Mouse (Mus musculus): Measurements from ENCODE around the gene Sostdc1. TPM values are rescaled to one million over a fixed set of nuclear protein-coding genes. Genes with fewer than 3 reads are reported as not detected.

The Sostdc1 gene
- polyA plus RNA-seq, 1 experiment from 2014 or later, result 11.1 TPM

DNA sequence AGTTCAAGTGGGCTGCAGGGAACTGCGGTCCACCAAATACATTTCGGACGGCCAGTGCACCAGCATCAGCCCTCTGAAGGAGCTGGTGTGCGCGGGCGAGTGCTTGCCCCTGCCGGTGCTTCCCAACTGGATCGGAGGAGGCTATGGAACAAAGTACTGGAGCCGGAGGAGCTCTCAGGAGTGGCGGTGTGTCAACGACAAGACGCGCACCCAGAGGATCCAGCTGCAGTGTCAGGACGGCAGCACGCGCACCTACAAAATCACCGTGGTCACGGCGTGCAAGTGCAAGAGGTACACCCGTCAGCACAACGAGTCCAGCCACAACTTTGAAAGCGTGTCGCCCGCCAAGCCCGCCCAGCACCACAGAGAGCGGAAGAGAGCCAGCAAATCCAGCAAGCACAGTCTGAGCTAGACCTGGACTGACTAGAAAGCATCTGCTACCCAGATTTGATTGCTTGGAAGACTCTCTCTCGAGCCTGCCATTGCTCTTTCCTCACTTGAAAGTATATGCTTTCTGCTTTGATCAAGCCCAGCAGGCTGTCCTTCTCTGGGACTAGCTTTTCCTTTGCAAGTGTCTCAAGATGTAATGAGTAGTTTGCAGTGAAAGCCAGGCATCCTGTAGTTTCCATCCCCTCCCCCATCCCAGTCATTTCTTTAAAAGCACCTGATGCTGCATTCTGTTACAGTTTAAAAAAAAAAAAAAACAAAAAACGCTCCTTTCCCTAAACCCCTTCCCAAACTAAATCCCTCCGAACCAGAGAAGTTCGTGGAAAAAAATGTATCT lies 3.3 kb downstream of the Sostdc1 start:
- no peaks in the 10 kb centered on the region for H3K27me3 ChIP-seq (ENCODE audit: low read depth, poor library complexity, severe bottlenecking)
- H3K4me1 ChIP-seq, result peaks cover 47% of the 10 kb centered on the region
- 3% methylated on average over 30 of the region's 30 CpGs for WGBS
- H3K4me3 ChIP-seq, result peak overlapping the region; percentile 55
- peak overlapping the region; percentile 83 for H3K27ac ChIP-seq
- no peaks in the 10 kb centered on the region for H3K36me3 ChIP-seq
- DNase-seq (ENCODE audit: low spot score), result peak; percentile 80
- H3K9me3 ChIP-seq (replicated peaks), result no peaks in the 10 kb centered on the region

DNA sequence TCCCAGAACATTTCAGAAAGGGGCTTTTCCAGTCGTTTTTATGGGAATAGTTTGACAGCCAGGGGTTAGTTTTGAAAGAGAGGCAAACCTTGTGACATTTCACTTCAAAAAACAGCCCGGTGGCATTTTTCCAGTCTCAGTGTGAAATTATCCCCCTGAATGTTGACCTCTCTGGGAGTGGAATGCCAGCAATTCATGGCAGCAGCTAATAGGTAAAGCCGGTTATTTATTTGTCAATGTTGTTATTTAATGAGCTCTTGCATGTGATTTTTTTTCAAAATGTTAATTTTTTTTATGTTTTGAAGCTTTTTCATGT lies 3.8 kb downstream of the Sostdc1 start:
- no peak for DNase-seq (ENCODE audit: low spot score)
- Histone ChIP-seq H3K4me3 (peak overlapping the region; percentile 55), H3K27ac (peak overlapping the region; percentile 83; the same call in 1 of the 2 replicates), H3K36me3 (no peaks in the 10 kb centered on the region), H3K9me3 (replicated peaks) (no peaks in the 10 kb centered on the region), H3K4me1 (peaks cover 47% of the 10 kb centered on the region), H3K27me3 (ENCODE audit: low read depth, poor library complexity, severe bottlenecking) (no peaks in the 10 kb centered on the region)
- 20% methylated on average over 3 of the region's 3 CpGs for WGBS

DNA sequence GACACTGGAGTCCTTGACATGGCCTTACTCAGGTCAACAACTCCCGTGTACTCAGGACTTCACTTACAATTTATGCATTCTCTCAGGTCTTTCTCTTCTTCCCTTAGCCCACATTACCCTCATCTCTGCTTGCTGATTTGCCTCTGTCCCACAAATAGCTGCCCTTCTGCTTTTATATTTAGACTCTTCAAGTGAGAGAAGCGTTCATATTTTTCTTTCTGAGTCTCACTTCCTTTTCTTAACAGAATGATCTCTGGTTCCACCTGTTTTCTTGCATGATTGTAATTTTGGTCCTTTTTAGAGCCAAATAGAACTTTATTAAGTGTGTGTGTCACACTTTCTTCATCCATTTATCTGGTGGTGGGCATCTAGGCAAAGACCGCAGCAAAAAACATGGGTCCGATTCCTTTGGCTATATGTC lies 12.2 kb downstream of the Sostdc1 start:
- no peaks in the 10 kb centered on the region for H3K27me3 ChIP-seq (ENCODE audit: low read depth, poor library complexity, severe bottlenecking)
- no peaks in the 10 kb centered on the region for H3K36me3 ChIP-seq
- no peaks in the 10 kb centered on the region for H3K4me1 ChIP-seq
- H3K9me3 ChIP-seq (replicated peaks), result no peaks in the 10 kb centered on the region
- H3K4me3 ChIP-seq, result no peak overlapping the region
- no peak overlapping the region for H3K27ac ChIP-seq
- WGBS, result 94% methylated on average over 4 of the region's 4 CpGs
- DNase-seq (ENCODE audit: low spot score), result no peak

DNA sequence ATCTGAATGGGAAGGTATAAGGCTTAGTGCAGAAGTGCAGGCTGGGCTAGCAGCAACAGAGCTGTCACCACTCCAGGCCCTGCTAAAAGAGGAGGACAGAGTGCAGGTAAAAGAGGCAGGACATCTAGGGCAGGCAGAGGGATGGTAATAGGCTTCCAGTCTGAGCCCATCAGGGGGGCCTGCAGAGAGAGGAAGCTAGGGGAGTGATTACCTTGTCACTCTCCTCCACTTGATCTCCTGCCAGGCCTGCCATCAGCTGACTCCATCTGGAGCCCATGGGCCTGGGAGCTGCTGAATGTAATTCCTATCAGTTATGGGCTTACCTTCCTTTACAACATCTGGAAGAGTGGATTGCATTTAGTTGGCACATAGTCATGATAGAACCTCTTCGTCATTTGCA lies 18.7 kb downstream of the Sostdc1 start:
- Histone ChIP-seq H3K27me3 (ENCODE audit: low read depth, poor library complexity, severe bottlenecking) (no peaks in the 10 kb centered on the region), H3K36me3 (no peaks in the 10 kb centered on the region), H3K4me3 (no peak overlapping the region), H3K4me1 (no peaks in the 10 kb centered on the region), H3K9me3 (replicated peaks) (no peaks in the 10 kb centered on the region), H3K27ac (no peak overlapping the region)
- WGBS, result 87% methylated on average over 1 of the region's 1 CpGs
- no peak for DNase-seq (ENCODE audit: low spot score)

DNA sequence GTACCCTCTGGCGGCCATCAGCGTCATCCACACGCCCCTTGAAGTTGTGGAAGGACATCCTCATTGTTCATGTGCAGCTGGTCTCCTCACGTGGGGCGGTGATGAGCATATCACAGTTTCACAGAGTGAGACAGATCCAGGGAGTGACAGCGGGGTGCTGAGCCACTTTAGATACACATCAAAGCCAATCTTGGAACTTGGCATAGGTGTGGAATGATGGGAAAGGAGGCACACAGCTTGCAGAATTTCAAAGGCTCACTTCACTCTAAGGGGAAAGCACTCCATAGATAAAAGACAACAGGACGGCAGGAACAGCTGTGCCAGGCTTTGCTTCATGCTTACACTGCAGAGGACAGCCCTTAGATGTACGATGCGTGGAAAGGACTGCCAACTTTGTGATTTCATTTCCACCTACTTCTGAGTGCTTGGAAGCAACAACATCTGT lies 19.9 kb downstream of the Sostdc1 start:
- Histone ChIP-seq H3K27ac (no peak overlapping the region), H3K9me3 (replicated peaks) (no peaks in the 10 kb centered on the region), H3K4me3 (no peak overlapping the region), H3K36me3 (no peaks in the 10 kb centered on the region), H3K4me1 (no peaks in the 10 kb centered on the region), H3K27me3 (ENCODE audit: low read depth, poor library complexity, severe bottlenecking) (no peaks in the 10 kb centered on the region)
- 64% methylated on average over 9 of the region's 9 CpGs for WGBS
- no peak for DNase-seq (ENCODE audit: low spot score)

DNA sequence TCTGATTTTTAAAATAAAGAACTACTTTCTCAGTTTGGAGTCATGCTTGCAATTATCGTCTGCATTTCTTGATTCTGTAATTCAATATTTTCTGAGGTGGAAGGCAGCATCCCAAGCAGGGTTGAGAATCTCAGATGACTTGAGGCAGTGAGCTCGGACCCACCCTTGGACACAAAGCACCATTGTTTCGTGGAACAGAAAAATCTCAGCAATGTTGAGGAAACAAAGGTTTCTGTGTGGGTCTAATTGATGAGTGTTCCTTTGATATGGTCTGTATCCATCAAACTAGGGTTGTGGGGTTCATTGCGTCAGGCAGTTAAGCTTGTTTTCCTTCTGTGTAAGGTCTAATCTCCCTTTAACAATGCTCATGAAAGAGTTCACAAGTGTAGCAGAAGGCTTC lies 30.2 kb downstream of the Sostdc1 start:
- DNase-seq (ENCODE audit: low spot score), result no peak
- Histone ChIP-seq H3K4me1 (no peaks in the 10 kb centered on the region), H3K27me3 (ENCODE audit: low read depth, poor library complexity, severe bottlenecking) (no peaks in the 10 kb centered on the region), H3K27ac (no peak overlapping the region), H3K36me3 (no peaks in the 10 kb centered on the region), H3K4me3 (no peak overlapping the region), H3K9me3 (replicated peaks) (no peaks in the 10 kb centered on the region)
- 86% methylated on average over 4 of the region's 4 CpGs for WGBS

DNA sequence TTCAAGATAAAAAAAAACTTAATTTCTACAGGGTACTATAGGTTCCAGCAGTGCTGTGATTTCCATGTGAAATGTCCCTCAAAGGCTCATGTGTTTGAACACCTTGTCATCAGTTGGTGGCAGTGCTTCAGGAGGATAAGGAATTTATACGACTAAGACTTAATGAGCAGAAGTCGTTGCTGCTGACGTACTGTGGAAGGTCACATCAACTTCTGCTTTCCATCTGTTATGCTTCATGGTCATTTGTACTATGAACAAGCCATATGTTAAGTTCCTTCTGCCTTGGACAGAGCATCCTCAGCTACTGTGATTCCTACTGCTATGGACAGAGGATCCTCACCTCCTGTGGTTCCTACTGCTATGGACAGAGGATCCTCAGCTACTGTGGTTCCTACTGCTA lies 46.1 kb downstream of the Sostdc1 start:
- no peak overlapping the region for H3K27ac ChIP-seq
- H3K9me3 ChIP-seq (replicated peaks), result no peaks in the 10 kb centered on the region
- no peaks in the 10 kb centered on the region for H3K27me3 ChIP-seq (ENCODE audit: low read depth, poor library complexity, severe bottlenecking)
- H3K36me3 ChIP-seq, result no peaks in the 10 kb centered on the region
- WGBS, result 87% methylated on average over 3 of the region's 3 CpGs
- H3K4me3 ChIP-seq, result no peak overlapping the region
- DNase-seq (ENCODE audit: low spot score), result no peak
- H3K4me1 ChIP-seq, result no peaks in the 10 kb centered on the region

DNA sequence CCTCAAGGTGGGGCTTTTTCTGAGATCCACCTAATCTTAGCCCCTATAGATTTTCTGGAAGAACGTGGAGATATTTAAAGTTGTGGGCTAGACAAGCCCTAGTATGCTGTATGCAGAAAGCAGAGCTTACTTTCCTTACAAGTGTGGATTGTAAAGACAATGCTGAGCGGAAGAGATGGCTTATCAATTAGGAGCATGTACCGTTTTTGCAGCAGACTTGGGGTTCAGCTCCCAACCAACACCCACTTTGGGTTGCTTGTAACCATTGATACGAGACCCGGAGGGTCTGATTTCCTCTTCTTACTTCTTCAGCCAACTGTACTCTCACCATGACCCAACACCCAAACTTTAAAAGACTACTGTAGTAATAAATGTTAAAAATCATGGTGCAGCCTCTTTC lies 46.8 kb downstream of the Sostdc1 start:
- DNase-seq (ENCODE audit: low spot score), result no peak
- Histone ChIP-seq H3K4me1 (no peaks in the 10 kb centered on the region), H3K36me3 (no peaks in the 10 kb centered on the region), H3K27me3 (ENCODE audit: low read depth, poor library complexity, severe bottlenecking) (no peaks in the 10 kb centered on the region), H3K4me3 (no peak overlapping the region), H3K27ac (no peak overlapping the region), H3K9me3 (replicated peaks) (no peaks in the 10 kb centered on the region)
- WGBS, result 98% methylated on average over 5 of the region's 5 CpGs

DNA sequence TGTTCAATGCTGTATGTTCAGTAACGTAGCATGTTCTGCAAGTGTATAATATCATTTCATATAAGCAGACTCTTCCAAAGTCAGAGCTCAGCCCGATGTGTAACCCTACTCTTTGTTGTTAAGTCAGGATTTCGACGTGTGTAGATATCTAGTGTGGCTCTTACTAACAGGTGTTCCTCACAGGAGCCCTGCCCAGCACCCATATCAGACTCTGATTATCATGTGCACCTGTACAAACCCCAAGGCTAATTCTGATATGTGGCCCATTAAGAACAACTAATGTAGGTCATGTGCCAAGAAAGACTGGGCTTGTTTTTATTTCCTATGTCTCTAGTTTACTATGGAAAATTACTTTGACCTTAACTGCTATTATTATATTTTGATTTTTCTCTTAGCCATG lies 50.1 kb downstream of the Sostdc1 start:
- Histone ChIP-seq H3K4me3 (no peak overlapping the region), H3K36me3 (no peaks in the 10 kb centered on the region), H3K27ac (no peak overlapping the region), H3K27me3 (ENCODE audit: low read depth, poor library complexity, severe bottlenecking) (no peaks in the 10 kb centered on the region), H3K9me3 (replicated peaks) (no peaks in the 10 kb centered on the region), H3K4me1 (no peaks in the 10 kb centered on the region)
- no peak for DNase-seq (ENCODE audit: low spot score)
- 89% methylated on average over 4 of the region's 4 CpGs for WGBS

Other genes starting within 250 kb of the Sostdc1 start
- gene Ankmy2, start 157.0 kb upstream of the Sostdc1 start, polyA plus RNA-seq (2016; fragmentation: Nextera tagmentation; extraction: Ambion mirVana), result 17.3 and 20.1 TPM in 2 replicates
- 293 and 316 TPM in 2 replicates for gene Bzw2, start 156.1 kb upstream of the Sostdc1 start, polyA plus RNA-seq (2016; fragmentation: Nextera tagmentation; extraction: Ambion mirVana)
- gene Lrrc72, start 60.7 kb upstream of the Sostdc1 start, polyA plus RNA-seq (2016; fragmentation: Nextera tagmentation; extraction: Ambion mirVana), result not detected in 2 replicates
- gene Ispd, start 67.3 kb downstream of the Sostdc1 start, polyA plus RNA-seq (2016; fragmentation: Nextera tagmentation; extraction: Ambion mirVana), result 4.9 and 5.2 TPM in 2 replicates
- gene D630036H23Rik, start 68.0 kb downstream of the Sostdc1 start, polyA plus RNA-seq (2016; fragmentation: Nextera tagmentation; extraction: Ambion mirVana), result 0.49 and 0.91 TPM in 2 replicates

Measured in limb, embryonic 10.5 days (tissue).